ENCODE assay signal across 24 mouse cellular contexts in genomic region chr3:105921959-105922358, GRCm38 (mm10). TPM values are rescaled to one million over a fixed set of nuclear protein-coding genes. Genes with fewer than 3 reads are reported as not detected.
"Had no signal": no experiment of that assay in that cellular context is flagged by ENCODE, and none has a peak within 500 bp of the region (broad histone marks: within the 10 kb centered on the region; RNA-seq: fewer than 3 reads in every experiment).

No protein-coding gene starts in this region.

- H3K9ac ChIP-seq: liver, embryonic 13.5 days; midbrain, embryonic 12.5 days; midbrain, embryonic 15.5 days; neural tube, embryonic 13.5 days; stomach, embryonic 15.5 days had no signal

- ATAC-seq: intestine, embryonic 16.5 days; midbrain, embryonic 15.5 days had no signal

- H3K9me3 ChIP-seq: liver, embryonic 13.5 days; midbrain, embryonic 12.5 days; midbrain, embryonic 15.5 days; neural tube, embryonic 13.5 days; stomach, embryonic 15.5 days had no signal

- H3K36me3 ChIP-seq: liver, embryonic 13.5 days; midbrain, embryonic 12.5 days; midbrain, embryonic 15.5 days; neural tube, embryonic 13.5 days; stomach, embryonic 15.5 days had no signal

- H3K27ac ChIP-seq: layer of hippocampus, adult 2 months; left cerebral cortex, adult 2 months; liver, embryonic 13.5 days; midbrain, embryonic 12.5 days; midbrain, embryonic 15.5 days; neural tube, embryonic 13.5 days; stomach, embryonic 15.5 days had no signal

- H3K4me2 ChIP-seq: liver, embryonic 13.5 days; midbrain, embryonic 12.5 days; midbrain, embryonic 15.5 days; neural tube, embryonic 13.5 days; stomach, embryonic 15.5 days had no signal

- DNase-seq: kidney, adult 18-20 months; kidney, adult 9 months; kidney, postnatal 14 days; layer of hippocampus, postnatal 36 days; liver, embryonic 13.5 days; lung, adult 2 months; retina, postnatal 1 day; thymus, adult 18-20 months; thymus, postnatal 36 days had no signal

- H3K27me3 ChIP-seq: liver, embryonic 13.5 days; midbrain, embryonic 12.5 days; midbrain, embryonic 15.5 days; neural tube, embryonic 13.5 days; stomach, embryonic 15.5 days had no signal

- H3K4me3 ChIP-seq: layer of hippocampus, adult 2 months; left cerebral cortex, adult 2 months; liver, embryonic 13.5 days; midbrain, embryonic 12.5 days; midbrain, embryonic 15.5 days; myocyte; neural tube, embryonic 13.5 days; stomach, embryonic 15.5 days had no signal

- H3K4me1 ChIP-seq: midbrain, embryonic 12.5 days; midbrain, embryonic 15.5 days; neural tube, embryonic 13.5 days; stomach, embryonic 15.5 days had no signal

RNA-seq across cellular contexts. Expression of gene I830077J02Rik, which starts 10.5 kb away (rescaled TPM):
- polyA plus RNA-seq: testis, adult 2 months had no signal

RNA-seq across cellular contexts. Expression of gene Tmigd3, which starts 51.3 kb away (rescaled TPM):
- total RNA-seq: layer of hippocampus, postnatal 36 days; left cerebral cortex, postnatal 36 days; liver, adult 2 months; neutrophil, adult 5-6 weeks had no signal
- polyA plus RNA-seq: kidney, embryonic 16.5 days; liver, embryonic 16.5 days; lung, embryonic 16.5 days; midbrain, embryonic 12.5 days; midbrain, embryonic 15.5 days; neural tube, embryonic 13.5 days had no signal

RNA-seq across cellular contexts. Expression of gene Adora3, which starts 51.3 kb away (rescaled TPM):
- polyA plus RNA-seq: kidney, embryonic 16.5 days; liver, adult 2 months; midbrain, embryonic 12.5 days; myocyte; neural tube, embryonic 13.5 days had no signal
